Mouse (Mus musculus) C2C12 (cell line): ENCODE measurements around the gene Stk39. TPM values are rescaled to one million over a fixed set of nuclear protein-coding genes. Genes with fewer than 3 reads are reported as not detected.

Experiments used
- H3K27me3 ChIP-seq: one replicate; pipeline ENCODE4 v1.6.1; 2011; ENCODE audit not compliant: control insufficient read depth, insufficient read depth, insufficient read length
- H3K36me3 ChIP-seq: one replicate; pipeline ENCODE4 v1.6.1; 2011; ENCODE audit not compliant: control insufficient read depth, insufficient read depth
- H3K4me3 ChIP-seq: one replicate; pipeline ENCODE4 v1.5.1; 2011; ENCODE audit warnings: mild to moderate bottlenecking, control low read depth; ENCODE audit not compliant: poor library complexity, insufficient read depth, severe bottlenecking
- H3K79me2 ChIP-seq: one replicate; pipeline ENCODE4 v1.6.1; 2011; ENCODE audit not compliant: control insufficient read depth, insufficient read depth
- H3K79me3 ChIP-seq: one replicate; pipeline ENCODE4 v1.6.1; 2011; ENCODE audit warnings: low read depth, control low read depth
- H3ac ChIP-seq: one replicate; pipeline ENCODE3; 2011; ENCODE audit warnings: low read depth; ENCODE audit not compliant: control insufficient read depth, insufficient read length
- CEBPB ChIP-seq: IDR thresholded peaks from one replicate; pipeline ENCODE4 v1.6.1; 2011; ENCODE audit warnings: low read depth, mild to moderate bottlenecking, control low read depth, moderate library complexity
- CTCF ChIP-seq: IDR thresholded peaks from one replicate; pipeline ENCODE4 v1.5.1; 2011; ENCODE audit not compliant: control insufficient read depth, insufficient read depth, insufficient read length
- FOSL1 ChIP-seq: IDR thresholded peaks from one replicate; pipeline ENCODE4 v1.8.0; 2011; ENCODE audit warnings: mild to moderate bottlenecking, low read length; ENCODE audit not compliant: poor library complexity, insufficient read depth, severe bottlenecking
- MAX ChIP-seq: IDR thresholded peaks from one replicate; pipeline ENCODE4 v1.6.1; 2011; ENCODE audit warnings: mild to moderate bottlenecking, control low read depth
- MYOD1 ChIP-seq: IDR thresholded peaks from one replicate; pipeline ENCODE4 v1.6.1; 2011; ENCODE audit warnings: low read depth; ENCODE audit not compliant: control insufficient read depth, insufficient read length
- MYOG ChIP-seq: IDR thresholded peaks from one replicate; pipeline ENCODE4 v1.6.1; 2011; ENCODE audit not compliant: control insufficient read depth, insufficient read length; ENCODE audit errors: extremely low read depth
- USF1 ChIP-seq: IDR thresholded peaks from one replicate; pipeline ENCODE4 v1.6.1; 2011; ENCODE audit warnings: low read depth, mild to moderate bottlenecking, control low read depth, moderate library complexity
- polyA plus RNA-seq: library from polyadenylated mRNA; unstranded; fragments of >200 nt; fragmentation: generic; extraction: Trizol; gene quantifications from one replicate; pipeline ENCODE4 v1.2.1, GENCODE M21; 2012; ENCODE audit warnings: missing spikeins

Stk39 gene
- polyA plus RNA-seq, 1 experiment = 11.3 TPM

- H3K27me3 ChIP-seq = no peaks in the 10 kb centered on the region
- H3K79me3 ChIP-seq = peaks cover 1% of the 10 kb centered on the region
Measured at GRCm38 (mm10) chr2:68465266-68466123, 6.6 kb downstream of the Stk39 start.

GRCm38 (mm10) chr2:68464456-68464855, 7.6 kb downstream of the Stk39 start:
- Histone ChIP-seq H3K36me3 (no peaks in the 10 kb centered on the region), H3ac (no peak overlapping the region), H3K4me3 (no peak overlapping the region), H3K79me2 (no peaks in the 10 kb centered on the region), H3K27me3 (no peaks in the 10 kb centered on the region), H3K79me3 (no peaks in the 10 kb centered on the region)
- peak; percentile 11 for TF ChIP-seq CEBPB
- no peak for TF ChIP-seq CTCF
- TF ChIP-seq USF1 = no peak
- TF ChIP-seq MAX = no peak

More at GRCm38 (mm10) chr2:68465266-68466123, 6.6 kb downstream of the Stk39 start:
- Histone ChIP-seq H3K4me3 (no peak overlapping the region), H3ac (no peak overlapping the region), H3K79me2 (no peaks in the 10 kb centered on the region), H3K36me3 (no peaks in the 10 kb centered on the region)
- TF ChIP-seq USF1 = no peak

GRCm38 (mm10) chr2:68463801-68464200, 8.3 kb downstream of the Stk39 start:
- TF ChIP-seq MYOD1 (no peak), CTCF (no peak), CEBPB (no peak)
- H3ac ChIP-seq = no peak overlapping the region
- H3K79me2 ChIP-seq = no peaks in the 10 kb centered on the region
- no peaks in the 10 kb centered on the region for H3K27me3 ChIP-seq
- no peaks in the 10 kb centered on the region for H3K36me3 ChIP-seq
- no peak overlapping the region for H3K4me3 ChIP-seq
- H3K79me3 ChIP-seq = no peaks in the 10 kb centered on the region

- Histone ChIP-seq H3K4me3 (no peak overlapping the region), H3ac (no peak overlapping the region), H3K79me2 (no peaks in the 10 kb centered on the region), H3K79me3 (no peaks in the 10 kb centered on the region), H3K27me3 (no peaks in the 10 kb centered on the region), H3K36me3 (no peaks in the 10 kb centered on the region)
- no peak for TF ChIP-seq FOSL1
Measured at GRCm38 (mm10) chr2:68458115-68458514, 14.0 kb downstream of the Stk39 start.

- H3K36me3 ChIP-seq = no peaks in the 10 kb centered on the region
- no peaks in the 10 kb centered on the region for H3K79me3 ChIP-seq
- H3K79me2 ChIP-seq = no peaks in the 10 kb centered on the region
- H3ac ChIP-seq = no peak overlapping the region
- no peaks in the 10 kb centered on the region for H3K27me3 ChIP-seq
- H3K4me3 ChIP-seq = no peak overlapping the region
- TF ChIP-seq MAX (no peak), FOSL1 (no peak), MYOG (no peak), MYOD1 (no peak), CEBPB (no peak), USF1 (no peak), CTCF (no peak)
Measured at GRCm38 (mm10) chr2:68457455-68458032, 14.5 kb downstream of the Stk39 start.

GRCm38 (mm10) chr2:68456899-68457298, 15.2 kb downstream of the Stk39 start:
- no peak overlapping the region for H3K4me3 ChIP-seq
- no peaks in the 10 kb centered on the region for H3K27me3 ChIP-seq
- no peaks in the 10 kb centered on the region for H3K79me2 ChIP-seq
- TF ChIP-seq USF1 = no peak
- TF ChIP-seq CTCF = no peak
- no peaks in the 10 kb centered on the region for H3K36me3 ChIP-seq
- no peaks in the 10 kb centered on the region for H3K79me3 ChIP-seq
- H3ac ChIP-seq = no peak overlapping the region
